Mouse (Mus musculus) heart, adult 8-10 months (tissue): Measurements from ENCODE around the gene Faim2. TPM values are rescaled to one million over a fixed set of nuclear protein-coding genes. Genes with fewer than 3 reads are reported as not detected.

ENCODE experiments used
- DNase-seq: peaks from one replicate; pipeline ENCODE4 v3.0.0; 2022; ENCODE audit warnings: low spot score
- total RNA-seq, 4 experiments: library from RNA; stranded (reverse); gene quantifications; 2 replicates each; pipeline ENCODE4 v1.2.4; 2022

Gene Faim2
- total RNA-seq, 4 experiments from 2014 or later = 0.13 to 0.25 (median 0.14) TPM; not detected in 1

DNA sequence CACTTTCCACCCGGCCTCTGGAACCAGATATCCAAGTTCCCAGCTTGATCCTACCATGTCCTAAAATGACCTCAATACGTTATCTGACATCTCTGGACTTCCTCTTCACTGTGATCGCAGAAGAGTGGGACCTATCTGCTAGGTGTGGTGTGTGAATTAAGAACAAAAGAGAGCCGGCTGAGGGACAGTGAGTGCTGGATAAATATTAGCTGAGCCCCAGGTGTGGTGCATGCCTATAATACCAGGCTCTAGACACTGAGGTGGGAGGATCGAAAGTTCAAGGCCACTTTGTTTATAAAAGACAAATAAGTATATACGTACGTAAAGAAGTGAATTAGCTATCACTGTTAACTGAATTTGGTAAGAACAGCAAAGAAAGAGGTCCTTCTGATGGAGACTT, 18.1 kb downstream of the Faim2 start:
- no peak for DNase-seq

DNA sequence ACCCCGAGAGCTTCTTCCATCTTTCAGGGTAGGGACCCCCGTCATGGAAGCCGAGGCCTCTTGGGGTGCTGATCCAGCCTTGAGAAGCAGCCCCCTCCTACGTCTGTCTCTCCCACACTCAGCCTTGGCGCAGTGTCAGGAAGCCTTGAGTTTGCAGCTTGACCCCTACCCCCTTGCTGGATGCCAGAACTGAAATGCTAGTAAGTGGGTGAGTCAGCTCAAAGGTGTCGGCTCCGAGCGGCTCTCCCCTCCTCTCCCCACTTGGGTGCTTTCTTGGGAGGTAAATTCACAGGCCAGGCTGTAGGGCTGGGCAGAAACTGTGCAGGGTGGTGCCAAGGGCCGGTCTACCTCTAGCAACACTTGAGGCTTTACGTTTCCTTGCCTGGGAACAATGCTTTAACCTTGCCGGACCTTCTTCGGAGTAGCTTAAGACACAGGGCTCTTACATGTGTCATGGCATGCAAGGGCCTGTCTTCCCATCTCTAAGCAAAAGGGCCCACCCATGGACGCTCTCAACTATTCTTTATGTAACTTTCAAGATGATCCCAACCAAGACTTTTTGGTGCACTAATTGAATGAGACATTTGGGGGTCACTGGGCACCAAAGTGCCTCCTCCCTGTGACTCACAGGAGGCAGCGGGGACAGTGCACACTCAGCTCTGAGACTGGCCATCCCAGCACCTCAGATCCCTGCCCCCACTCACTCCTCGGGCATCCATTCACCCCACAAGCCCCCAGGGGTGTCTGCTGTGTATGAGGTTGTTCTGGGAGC, 22.5 kb downstream of the Faim2 start:
- DNase-seq = no peak

DNA sequence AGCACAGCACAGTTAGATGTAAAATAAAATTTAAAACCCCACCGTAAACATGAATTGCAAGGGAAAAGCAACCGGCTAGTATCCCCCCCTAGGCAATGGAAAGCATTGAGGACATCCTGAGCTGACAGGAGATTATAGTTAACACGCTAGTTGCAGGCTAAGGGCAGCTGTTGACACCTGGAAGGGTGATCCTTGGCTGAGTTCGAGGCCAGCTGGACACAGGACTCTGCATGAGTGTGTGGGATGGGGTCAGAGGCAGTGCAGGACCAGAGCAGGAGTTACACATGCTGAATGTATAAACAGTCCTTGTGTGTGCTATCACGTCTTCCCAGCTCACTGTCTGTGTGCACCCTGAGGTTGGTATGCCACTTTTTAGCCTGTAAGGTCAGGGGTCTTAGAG, 24.7 kb downstream of the Faim2 start:
- no peak for DNase-seq

DNA sequence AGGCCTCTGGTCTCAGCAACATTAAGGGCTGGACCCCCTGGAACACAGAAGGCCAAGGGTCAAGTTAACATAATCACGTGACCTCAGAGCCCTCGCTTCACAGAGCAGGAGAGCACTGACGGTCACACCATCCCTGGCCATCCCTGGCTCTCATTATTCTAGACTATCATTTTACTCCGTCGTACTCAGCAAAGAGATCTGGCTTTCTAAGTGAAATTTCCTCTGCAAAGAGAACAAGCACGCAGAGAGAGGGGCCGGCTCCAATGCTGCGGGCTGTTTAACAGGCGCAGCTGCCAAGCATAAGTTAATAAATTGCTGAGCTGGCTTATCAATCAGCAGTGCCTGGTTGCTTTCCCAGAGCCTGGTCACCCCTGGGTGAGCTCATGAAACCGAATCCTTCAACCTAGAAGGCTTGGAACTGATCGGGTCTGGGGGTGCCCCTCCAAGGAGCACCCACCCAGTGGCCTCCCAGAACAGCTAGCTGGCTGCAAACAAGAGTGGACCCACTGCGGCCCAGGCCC, 25.6 kb downstream of the Faim2 start:
- DNase-seq = no peak

DNA sequence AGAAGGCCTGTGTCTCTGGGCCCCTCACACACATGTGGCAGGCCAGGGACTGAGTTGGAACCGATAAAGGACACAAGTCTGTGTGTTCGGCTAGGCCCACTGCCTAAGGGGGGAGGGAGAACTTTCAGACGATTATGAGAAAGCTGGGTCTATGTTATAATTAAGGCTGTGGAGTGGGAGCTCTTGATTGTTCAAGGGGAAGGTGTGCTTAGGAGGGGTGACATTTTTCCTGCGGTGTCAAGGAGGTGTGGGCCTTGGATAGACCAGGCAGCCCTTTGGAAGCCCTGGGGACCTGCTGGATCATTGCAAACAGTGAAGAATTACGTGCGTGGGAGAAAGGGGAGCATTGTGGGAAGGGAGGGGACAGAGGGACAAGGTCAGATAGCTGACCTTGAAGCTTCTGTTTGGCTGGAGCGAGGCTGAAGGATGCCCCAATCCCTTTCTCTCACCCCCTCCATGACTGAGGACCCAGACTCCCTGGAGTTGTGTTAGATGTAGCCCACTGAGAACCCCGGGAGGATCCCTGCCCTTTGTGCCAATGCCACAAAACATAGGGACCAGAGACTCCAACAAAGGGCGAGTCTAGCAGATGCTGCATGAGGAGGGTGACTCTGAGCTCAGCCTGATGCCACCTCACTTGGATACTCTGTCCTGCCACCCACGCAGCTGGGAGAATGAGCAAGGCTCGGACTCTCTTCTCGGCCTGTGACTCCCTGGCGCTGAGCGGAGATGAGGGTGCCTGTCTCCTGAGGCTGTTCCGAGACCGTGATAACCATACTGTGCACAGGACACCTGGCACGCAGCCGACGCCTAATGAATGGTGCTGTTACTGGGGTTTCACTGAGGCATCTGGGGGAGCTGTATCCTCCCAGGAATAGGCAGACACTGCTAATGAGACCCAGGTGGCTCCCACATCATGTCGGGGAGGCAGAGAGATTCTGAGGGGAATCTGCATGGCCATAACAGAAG, 26.4 kb downstream of the Faim2 start:
- no peak for DNase-seq

DNA sequence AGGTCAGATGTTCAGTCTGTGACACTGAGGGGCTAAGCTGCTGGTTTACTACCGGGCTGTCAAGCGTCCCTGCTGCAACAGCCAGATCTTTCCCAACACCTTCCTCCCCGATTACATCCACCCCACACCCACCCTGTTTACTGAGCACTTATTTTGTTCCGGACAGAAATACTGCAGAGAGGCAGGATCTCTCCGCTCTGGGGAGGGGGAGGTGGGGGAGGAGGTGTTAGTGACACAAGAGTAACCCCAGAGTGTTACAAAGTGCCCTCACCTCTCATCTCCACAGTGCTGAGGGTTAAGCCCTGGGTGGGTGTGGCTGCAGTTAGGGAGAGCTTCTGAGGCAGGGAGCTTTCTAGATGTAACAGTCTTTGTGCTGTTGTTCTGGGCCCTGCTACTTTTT, 27.6 kb downstream of the Faim2 start:
- DNase-seq = no peak

DNA sequence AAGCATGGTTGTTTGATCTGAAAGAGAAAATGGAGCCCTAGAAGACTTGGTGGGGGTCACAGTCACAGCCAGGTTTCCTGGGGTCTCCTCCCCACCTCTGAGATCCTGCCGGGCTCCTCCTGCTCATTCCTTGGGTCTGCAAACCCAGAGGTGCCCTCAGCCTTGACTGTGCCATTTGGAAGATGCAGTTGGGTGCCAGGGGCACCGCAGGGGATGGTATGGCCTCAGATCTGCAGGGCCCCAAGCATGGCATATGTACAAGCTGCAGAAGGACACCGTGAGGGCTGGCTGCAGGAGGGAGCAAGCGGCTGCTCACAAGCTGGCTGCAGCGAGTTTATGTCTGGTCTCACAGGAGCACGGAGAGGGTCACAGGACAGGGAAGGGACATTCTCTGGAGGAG, 28.2 kb downstream of the Faim2 start:
- DNase-seq = no peak

DNA sequence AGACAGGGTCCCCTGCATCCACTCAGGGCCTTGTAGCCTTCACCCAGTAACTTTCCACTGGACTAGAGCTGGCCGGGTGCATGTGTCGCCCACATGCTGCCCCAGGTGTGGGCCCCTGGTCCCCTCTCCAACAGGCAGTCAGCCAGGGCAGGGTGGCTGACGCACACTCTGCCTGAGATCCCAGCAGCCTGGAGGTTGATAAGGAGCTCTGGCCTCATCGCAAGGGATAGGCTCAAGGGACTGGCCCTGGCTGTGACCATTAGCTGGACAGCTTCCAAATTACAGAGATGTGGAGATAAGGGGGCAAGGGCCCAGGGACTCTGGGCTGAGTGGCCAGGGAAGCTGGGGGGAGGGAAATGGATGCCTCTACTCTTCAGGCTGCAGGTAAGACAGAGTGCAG, 29.2 kb downstream of the Faim2 start:
- peak; percentile 13 for DNase-seq

DNA sequence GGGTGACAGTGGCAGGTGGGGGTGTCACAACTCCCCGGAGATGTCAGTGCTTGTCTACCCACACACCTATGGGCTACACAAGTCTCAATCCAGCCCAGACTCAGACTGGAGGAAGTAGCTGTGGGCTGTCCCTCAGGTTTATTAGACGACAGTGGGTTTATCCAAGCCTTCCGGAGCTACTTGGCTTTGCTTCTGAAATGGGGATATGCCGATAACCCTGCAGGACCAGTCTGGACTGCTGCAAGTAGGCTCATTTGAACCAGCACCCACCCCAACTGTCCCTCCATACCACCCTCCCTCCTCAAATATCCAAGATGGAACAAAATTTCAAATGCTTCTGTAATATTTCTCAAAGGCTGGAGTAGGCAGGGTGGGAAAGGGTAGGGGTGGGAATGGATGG, 29.6 kb downstream of the Faim2 start:
- no peak for DNase-seq

DNA sequence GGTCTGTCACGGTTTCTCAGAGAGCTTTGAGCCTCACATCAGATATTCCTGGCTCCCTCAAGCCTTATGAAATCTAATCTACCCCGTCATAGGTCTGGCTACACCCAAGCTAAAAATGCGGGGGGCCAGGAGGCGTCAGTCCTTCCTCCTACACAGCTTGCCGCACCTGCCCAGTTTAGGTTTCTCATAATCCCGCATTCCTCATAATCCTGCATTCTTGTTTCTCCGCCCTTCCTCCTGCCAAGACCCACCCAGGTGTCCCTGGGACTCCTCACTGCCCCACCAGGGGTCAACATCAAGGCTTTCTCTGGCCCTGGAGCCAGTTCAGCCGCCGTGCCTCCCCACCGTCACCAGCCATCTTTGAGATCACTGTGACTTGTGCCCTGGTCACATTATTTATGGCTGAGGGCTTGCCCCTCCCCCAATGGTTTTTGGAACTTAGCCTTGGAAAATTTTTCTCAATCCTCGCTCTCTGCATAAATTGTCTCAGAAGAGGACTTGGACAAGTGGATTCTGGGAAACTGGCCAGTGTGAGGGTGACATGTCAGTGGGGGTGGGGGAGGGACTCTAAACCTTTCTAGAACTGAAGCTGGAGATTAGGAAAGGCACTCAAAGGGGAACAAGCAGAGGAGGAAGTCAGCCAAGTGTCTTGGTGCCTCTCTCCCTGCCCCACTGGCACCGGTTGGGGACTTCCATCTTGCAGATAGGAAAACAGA, 30.3 kb downstream of the Faim2 start:
- peak; percentile 61 for DNase-seq

DNA sequence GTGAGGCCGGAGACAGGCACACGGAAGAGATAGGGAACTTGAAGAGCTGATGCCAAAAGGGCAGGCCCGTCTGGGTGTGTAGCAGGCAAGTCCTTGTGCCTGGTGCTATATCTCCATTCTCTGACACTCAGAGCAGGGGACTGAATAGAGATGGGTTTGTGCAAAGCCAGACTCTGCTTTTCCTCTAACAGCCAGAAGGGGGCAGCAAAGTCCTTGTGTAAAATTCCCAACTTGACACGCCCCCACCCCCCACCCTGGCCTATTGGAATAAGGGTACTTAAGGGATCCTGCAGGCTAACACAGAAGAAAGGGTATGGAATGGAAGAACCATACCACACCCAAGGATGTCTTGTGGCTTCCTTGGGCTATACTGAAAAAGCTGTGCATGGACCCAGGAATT, 30.9 kb downstream of the Faim2 start:
- DNase-seq = peak; percentile 33

DNA sequence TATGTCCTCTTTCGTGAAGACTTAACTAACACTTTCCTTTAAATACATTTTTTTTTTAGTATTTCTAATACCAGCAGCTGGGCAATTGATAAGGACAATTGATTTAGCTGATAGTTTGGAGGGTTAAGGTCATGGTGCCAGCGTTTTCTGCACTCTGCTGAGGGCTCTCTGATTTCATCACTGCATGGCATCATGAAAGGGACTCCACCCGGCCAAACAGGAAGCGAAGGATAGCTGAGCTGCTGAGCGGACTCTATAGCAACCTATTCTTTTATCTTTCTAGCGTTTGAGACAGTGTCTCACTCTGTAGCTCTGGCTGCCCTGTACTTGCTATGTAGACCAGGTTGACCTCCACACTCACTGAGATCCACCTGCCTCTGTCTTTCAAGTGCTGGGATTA, 43.2 kb downstream of the Faim2 start:
- no peak for DNase-seq

DNA sequence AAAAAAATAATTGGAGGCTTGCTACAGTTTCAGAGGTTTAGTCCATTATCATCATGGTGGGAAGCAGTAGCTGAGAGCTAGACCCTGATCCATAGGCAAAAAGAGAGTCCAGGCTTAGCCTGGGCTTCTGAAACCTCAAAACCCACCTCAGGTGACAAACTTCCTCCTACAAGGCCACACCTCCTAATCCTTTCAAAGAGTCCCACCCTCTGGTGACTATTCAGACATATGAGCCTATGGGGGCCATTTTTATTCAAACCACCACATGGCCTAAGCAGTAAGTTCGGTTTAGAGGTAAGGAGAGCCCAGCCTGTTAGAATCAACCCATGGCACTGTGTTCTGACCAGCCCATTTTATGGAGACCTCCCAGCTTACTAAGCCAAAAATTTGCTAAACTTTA, 52.2 kb downstream of the Faim2 start:
- DNase-seq = no peak

DNA sequence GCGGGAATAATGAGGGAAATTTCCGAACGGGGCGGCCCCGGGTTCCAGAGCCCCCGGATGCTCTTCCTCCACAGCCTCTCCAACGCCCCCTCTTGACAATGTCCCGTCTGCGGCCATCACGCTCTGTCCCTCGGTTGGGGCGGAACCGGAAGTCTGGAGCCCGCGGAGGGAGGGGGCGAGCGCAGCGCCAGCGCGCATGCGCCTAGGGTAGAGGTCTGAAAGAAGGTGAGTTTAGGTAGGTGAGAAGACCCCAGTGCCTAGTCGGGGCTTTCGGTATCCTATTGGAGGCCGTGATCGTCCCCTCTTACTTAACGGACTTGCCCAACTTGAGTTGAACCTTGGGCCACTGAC, 53.4 kb downstream of the Faim2 start, which contains the start of gene Bcdin3d:
Gene Bcdin3d, minus strand, starts transcription at position 155 of the 351 bp plus-strand sequence.
- peak; percentile 87 for DNase-seq

DNA sequence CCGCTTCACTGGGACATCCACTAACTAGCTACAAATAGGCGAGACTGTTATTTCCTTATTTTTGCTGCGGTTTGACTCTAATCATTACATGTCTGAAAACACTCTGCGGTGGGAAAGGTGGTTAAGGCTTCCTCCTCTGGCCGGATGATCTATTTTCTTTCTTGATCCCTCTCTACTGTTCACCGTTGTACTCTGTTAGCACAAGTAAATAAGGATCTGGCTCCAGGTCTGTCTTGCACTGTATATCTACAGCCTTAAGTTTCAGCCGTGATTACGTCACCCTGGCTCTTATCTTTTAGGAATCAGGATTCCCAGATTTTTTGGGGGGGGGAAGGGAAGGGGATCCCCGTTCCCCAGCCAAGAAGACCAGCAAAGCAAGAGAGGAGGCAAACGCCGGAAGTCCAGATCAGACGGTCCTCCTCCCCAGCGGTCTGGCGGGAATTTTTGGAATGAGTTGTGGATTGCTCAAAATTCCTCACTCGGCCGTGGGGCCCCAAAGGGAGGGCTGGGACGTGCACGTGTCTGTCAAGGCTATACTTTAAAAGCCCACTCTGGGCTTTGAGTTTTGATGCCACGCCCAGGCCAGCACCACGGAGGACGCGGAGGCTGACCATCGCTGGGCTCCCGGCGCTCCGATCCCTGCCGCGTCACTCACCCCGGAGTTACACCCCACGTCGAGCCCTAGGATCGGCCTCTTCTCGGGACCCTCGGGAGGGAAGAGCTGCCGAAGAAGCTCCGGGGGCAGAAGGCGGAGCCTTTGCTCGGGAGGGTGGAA, 54.0 kb downstream of the Faim2 start:
- DNase-seq = peak; percentile 60

DNA sequence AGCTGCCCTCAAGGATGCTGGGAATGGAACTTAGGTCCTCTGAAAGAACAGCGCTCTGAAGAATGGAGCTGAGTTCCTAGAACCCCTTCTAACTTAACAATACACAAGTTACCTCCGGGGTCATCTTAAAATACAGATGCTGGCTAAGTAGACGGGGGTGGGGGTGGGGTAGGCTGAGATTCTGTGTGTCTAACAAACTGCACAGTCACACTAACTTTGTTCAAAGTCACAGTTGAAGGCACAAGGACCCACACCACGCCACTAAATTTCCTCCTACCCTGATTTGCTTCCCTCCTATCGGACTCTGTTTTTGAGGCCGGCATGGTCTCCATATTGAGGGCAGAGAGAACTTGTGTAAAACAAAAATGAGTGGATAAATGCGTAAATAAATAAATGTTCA, 55.0 kb downstream of the Faim2 start:
- DNase-seq = no peak

DNA sequence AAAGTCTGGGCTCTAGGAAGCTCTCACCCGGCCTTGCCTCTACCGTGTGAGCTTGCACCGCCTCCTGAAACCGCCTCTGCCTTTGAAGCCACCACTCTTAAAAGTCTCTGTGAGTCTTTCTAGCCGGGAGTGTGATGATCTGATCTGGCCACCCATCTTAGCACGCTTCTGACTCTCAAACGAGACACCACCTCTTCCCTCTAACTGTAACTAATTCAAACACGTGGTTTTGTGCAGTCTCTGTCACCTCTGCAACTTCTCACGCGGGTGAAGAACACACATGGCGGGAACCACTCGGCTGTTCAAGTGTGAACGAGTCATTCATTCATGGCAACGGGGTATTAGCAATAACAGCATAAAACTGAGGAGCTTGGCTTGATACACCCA, 56.3 kb downstream of the Faim2 start:
- no peak for DNase-seq

DNA sequence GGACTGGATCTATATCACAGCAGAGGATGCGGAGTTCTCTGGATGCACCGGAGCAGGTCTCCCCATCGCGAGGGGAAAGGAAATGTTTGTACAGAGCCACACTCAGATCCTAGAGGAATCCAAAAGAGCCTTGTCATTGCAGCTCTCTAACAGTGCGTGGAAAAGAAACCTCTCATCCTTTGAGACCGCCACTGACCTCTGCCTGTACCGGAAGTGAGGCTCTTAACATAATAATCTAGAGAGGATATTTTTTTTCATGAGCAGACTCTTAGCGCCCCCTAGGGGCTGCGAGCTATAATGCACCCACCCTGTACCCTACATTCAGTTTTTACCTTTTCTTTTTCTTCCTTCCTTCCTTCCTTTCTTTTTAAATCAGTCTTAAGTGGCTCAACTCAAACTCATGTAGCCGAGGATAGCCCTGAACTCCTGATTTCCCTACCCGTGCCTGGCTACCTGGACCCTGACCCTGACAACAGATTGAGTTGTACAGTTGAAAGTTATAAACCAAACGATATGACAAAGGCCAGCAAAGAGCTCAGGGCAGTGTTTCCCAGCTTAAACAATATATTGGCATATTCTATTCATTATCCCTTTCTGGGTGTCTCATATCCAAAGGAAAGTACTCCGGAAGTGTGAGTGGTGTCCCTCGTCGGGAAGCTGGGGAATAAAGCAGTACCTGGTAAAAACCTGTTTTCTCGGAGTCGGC, 56.8 kb downstream of the Faim2 start:
- DNase-seq = peak; percentile 62

DNA sequence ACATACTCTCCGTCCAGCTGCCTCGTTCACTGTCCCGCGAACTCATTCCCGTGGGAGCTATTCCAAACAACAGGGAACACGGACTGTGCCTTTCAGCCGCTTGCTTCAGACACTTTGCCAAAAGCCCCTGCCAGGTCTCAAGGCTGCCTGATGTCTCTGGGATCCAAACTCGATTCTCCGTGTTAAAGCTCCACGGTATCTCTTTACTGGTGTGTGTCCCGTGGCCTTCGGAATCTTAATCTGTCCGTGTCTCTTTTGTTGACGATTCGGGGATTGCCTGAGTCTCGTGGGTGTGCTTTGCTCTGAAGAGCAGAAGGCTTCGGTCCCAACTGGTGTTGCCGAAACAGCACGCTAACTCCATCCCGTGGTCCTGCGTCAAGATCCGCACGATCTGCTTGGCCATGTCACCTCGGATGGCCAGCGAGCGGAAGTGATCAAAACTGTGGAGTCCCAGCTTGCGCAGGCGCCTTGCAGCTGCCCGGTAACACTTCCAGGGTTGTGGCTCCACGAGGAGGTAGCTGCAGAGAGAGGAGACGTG, 57.7 kb downstream of the Faim2 start:
- DNase-seq = peak; percentile 61

DNA sequence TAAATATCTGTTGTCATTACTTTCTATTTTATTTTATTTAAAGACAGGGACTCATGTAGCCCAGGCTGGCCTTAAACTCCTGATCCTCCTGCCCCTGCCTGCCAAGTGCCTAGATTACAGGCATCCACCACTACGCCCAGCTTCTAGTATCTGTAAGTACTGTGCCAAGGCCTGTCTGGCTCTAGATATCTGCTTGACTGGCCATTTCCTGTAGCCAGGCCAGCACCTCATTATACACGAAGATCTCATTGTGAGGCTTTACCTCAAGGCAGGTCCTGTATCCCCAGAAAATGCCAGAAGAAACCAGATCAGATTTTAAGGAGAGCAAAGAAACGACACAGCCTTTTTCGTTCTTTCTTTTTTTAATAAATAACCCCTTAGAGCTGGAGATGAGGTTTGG, 58.2 kb downstream of the Faim2 start:
- no peak for DNase-seq
